Mouse (Mus musculus) forebrain, embryonic 11.5 days (tissue): ENCODE measurements around the gene Gprc5c. TPM values are rescaled to one million over a fixed set of nuclear protein-coding genes. Genes with fewer than 3 reads are reported as not detected.
A peak's percentile ranks its signal among the peaks of the same experiment; 100 is the strongest.

Experiments
- ATAC-seq: fragments of 200-750 bp; cut with Nextera tagmentation; replicated peaks from 2 replicates; pipeline ENCODE4 v1.8.0; 2017; ENCODE audit warnings: moderate TSS enrichment; ENCODE audit not compliant: low FRiP score
- DNase-seq: peaks from one replicate; pipeline ENCODE4 v3.0.0-alpha.2; 2017; ENCODE audit warnings: low spot score
- H3K27ac ChIP-seq: fragments of 300-500 bp; sonication (generic); 2 replicates; pipeline ENCODE4 v1.5.1; 2014; ENCODE audit warnings: low read depth, low read length
- H3K27me3 ChIP-seq: fragments of 300-500 bp; sonication (generic); 2 replicates; pipeline ENCODE4 v1.6.1; 2014; ENCODE audit warnings: mild to moderate bottlenecking, low read length, mixed read lengths; ENCODE audit not compliant: control insufficient read depth, insufficient read depth
- H3K36me3 ChIP-seq: fragments of 300-500 bp; sonication (generic); 2 replicates; pipeline ENCODE4 v1.6.1; 2014; ENCODE audit warnings: mild to moderate bottlenecking, low read length, moderate library complexity, mixed read lengths; ENCODE audit not compliant: control insufficient read depth, insufficient read depth
- H3K4me1 ChIP-seq: fragments of 300-500 bp; sonication (generic); replicated peaks from 2 replicates; pipeline ENCODE4 v1.6.1; 2014; ENCODE audit warnings: low read length, mixed read lengths; ENCODE audit not compliant: control insufficient read depth, insufficient read depth
- H3K4me2 ChIP-seq: fragments of 300-500 bp; sonication (generic); 2 replicates; pipeline ENCODE4 v1.6.1; 2014; ENCODE audit warnings: low read depth, mild to moderate bottlenecking, low read length, moderate library complexity, mixed read lengths; ENCODE audit not compliant: severe bottlenecking
- H3K4me3 ChIP-seq: fragments of 300-500 bp; sonication (generic); 2 replicates; pipeline ENCODE4 v1.5.1; 2014; ENCODE audit warnings: low read depth, low read length
- H3K9ac ChIP-seq: fragments of 300-500 bp; sonication (generic); 2 replicates; pipeline ENCODE4 v1.6.1; 2014; ENCODE audit warnings: low read length
- H3K9me3 ChIP-seq: fragments of 300-500 bp; sonication (generic); 2 replicates; pipeline ENCODE4 v1.6.1; 2016; ENCODE audit warnings: low read length, mixed read lengths; ENCODE audit not compliant: control insufficient read depth
- WGBS: fragments of 180-500 bp; shearing (Covaris S2); extraction: QIAGEN DNeasy Blood & Tissue Kit; methylation state at CpG from one replicate; pipeline ENCODE4 v1.1.7; 2014; 5-methylcytosine and 5-hydroxymethylcytosine counted together
- polyA plus RNA-seq: library from polyadenylated mRNA; unstranded; fragments of >200 nt; fragmentation: Nextera tagmentation; extraction: Ambion mirVana; gene quantifications from 2 replicates; pipeline ENCODE4 v1.2.1, GENCODE M21; 2014

Gprc5c gene
- polyA plus RNA-seq, 1 experiment from 2014 or later: 14.1 TPM

DNA sequence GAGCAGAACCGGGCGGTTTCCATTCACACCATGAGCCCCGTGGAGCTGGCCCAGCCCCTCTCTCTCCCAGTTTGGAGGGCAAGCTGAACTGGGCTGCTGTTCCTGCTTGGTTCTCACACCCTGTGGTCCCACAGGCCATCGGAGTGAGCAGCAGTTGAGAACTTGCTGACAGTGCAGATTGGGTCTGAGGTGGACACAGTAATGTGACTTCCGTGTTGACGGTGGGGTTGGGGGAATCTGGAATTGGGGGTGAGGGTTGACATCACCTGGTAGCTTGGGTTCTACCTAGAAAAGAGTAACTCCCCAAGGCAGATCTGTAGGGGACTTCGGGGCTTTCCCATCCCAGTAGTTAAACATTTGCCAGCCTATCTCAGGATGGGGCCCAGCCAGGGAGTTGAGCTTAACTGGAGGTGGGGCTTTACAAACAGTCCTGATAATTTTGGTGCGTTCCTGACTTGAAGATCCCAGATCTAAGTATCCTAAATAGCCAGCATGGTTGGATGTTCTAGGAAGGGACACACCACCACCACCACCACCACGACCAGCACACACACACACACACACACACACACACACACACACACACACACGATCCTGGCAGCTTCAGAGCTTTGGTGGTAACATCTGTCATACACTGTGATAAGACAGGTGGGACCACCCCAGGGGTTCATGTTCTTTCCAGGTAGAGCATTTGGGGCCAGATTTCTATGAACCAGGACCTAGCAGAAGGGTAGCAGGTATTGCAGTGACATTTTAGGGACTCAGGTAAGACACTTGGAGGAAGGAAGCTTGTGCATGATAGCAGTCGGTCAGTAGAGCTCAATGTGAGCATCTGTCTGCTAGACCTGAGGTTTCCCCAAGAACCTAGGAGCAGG lies 16.6 kb downstream of the Gprc5c start:
- ATAC-seq (no peak), DNase-seq (no peak)
- no peaks in the 10 kb centered on the region for H3K36me3 ChIP-seq
- H3K4me2 ChIP-seq: no peak overlapping the region
- H3K9me3 ChIP-seq: no peaks in the 10 kb centered on the region
- H3K9ac ChIP-seq: no peak overlapping the region
- 79% methylated on average over 11 of the region's 11 CpGs for WGBS
- H3K4me3 ChIP-seq: no peak overlapping the region
- H3K27ac ChIP-seq: no peak overlapping the region
- peaks cover 3% of the 10 kb centered on the region; the same call in 1 of the 2 replicates for H3K4me1 ChIP-seq
- no peaks in the 10 kb centered on the region for H3K27me3 ChIP-seq

GRCm38 (mm10) chr11:114868280-114868679 lies 17.3 kb downstream of the Gprc5c start:
- no peak for DNase-seq
- H3K27ac ChIP-seq: no peak overlapping the region
- ATAC-seq: no peak
- H3K9me3 ChIP-seq: no peaks in the 10 kb centered on the region
- H3K9ac ChIP-seq: no peak overlapping the region
- H3K36me3 ChIP-seq: no peaks in the 10 kb centered on the region
- no peak overlapping the region for H3K4me3 ChIP-seq
- no peak overlapping the region for H3K4me2 ChIP-seq
- no peaks in the 10 kb centered on the region for H3K27me3 ChIP-seq
- WGBS: 92% methylated on average over 12 of the region's 12 CpGs
- H3K4me1 ChIP-seq: peaks cover 10% of the 10 kb centered on the region

GRCm38 (mm10) chr11:114869787-114870186 lies 18.8 kb downstream of the Gprc5c start:
- H3K36me3 ChIP-seq: no peaks in the 10 kb centered on the region
- H3K9me3 ChIP-seq: no peaks in the 10 kb centered on the region
- no peak overlapping the region for H3K9ac ChIP-seq
- WGBS: 84% methylated on average over 1 of the region's 1 CpGs
- DNase-seq (no peak), ATAC-seq (no peak)
- no peak overlapping the region for H3K4me3 ChIP-seq
- H3K4me2 ChIP-seq: no peak overlapping the region
- H3K27me3 ChIP-seq: no peaks in the 10 kb centered on the region
- peaks cover 12% of the 10 kb centered on the region for H3K4me1 ChIP-seq
- H3K27ac ChIP-seq: no peak overlapping the region

GRCm38 (mm10) chr11:114871540-114871939 lies 20.6 kb downstream of the Gprc5c start:
- WGBS: 92% methylated on average over 2 of the region's 2 CpGs
- DNase-seq (no peak), ATAC-seq (no peak)
- Histone ChIP-seq H3K9me3 (no peaks in the 10 kb centered on the region), H3K27ac (no peak overlapping the region), H3K9ac (no peak overlapping the region), H3K27me3 (no peaks in the 10 kb centered on the region), H3K36me3 (no peaks in the 10 kb centered on the region), H3K4me3 (no peak overlapping the region), H3K4me1 (peaks cover 14% of the 10 kb centered on the region), H3K4me2 (no peak overlapping the region)

DNA sequence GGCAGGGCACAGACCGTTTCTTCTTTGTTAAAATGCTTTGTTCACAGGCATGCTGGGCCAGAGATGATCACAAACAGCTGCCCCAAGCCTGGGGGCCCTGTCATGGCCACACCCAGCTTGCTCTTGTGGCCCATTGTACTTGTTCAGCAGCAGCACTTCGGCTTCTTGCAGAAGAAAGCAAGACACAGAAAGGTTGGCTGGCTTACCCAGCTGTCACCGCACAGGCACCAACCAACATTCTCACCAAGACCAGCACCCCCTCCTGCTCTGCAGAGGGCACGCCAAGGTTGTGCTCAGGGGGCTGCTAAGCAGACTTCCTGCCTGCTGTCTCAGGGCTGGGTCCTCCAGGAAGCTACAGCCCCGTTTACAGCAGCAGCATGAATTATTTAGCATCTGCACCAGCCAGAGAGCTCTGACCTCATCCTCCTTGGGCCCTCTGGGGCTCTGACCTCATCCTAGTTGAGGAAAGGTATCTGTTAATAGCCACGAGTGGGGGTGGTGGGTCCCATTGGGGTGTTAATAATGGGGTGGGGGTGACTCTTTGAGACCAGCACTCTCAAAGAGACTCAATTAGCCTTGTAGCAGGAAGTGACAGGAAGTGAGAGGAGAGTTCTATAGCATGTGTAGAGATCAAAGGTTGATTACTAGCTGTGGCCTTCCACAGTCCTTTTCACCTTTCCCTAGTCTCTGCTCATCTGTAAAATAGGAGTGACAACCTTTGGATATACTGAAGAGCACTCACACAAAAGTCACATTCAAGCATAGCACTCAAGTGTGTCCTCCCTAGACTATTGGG lies 22.3 kb downstream of the Gprc5c start:
- Histone ChIP-seq H3K36me3 (no peaks in the 10 kb centered on the region), H3K9ac (peak overlapping the region; percentile 32), H3K4me3 (no peak overlapping the region), H3K27ac (no peak overlapping the region), H3K4me2 (no peak overlapping the region), H3K4me1 (peaks cover 14% of the 10 kb centered on the region), H3K27me3 (no peaks in the 10 kb centered on the region), H3K9me3 (no peaks in the 10 kb centered on the region)
- DNase-seq (no peak), ATAC-seq (no peak)
- 21% methylated on average over 6 of the region's 6 CpGs for WGBS

GRCm38 (mm10) chr11:114874226-114875145 lies 23.5 kb downstream of the Gprc5c start:
- Histone ChIP-seq H3K27me3 (no peaks in the 10 kb centered on the region), H3K4me1 (peaks cover 14% of the 10 kb centered on the region), H3K9ac (no peak overlapping the region), H3K4me3 (no peak overlapping the region), H3K36me3 (no peaks in the 10 kb centered on the region), H3K27ac (no peak overlapping the region), H3K4me2 (no peak overlapping the region), H3K9me3 (no peaks in the 10 kb centered on the region)
- DNase-seq (no peak), ATAC-seq (no peak)
- WGBS: 58% methylated on average over 9 of the region's 9 CpGs

GRCm38 (mm10) chr11:114875301-114875801 lies 24.4 kb downstream of the Gprc5c start:
- 12% methylated on average over 9 of the region's 9 CpGs for whole genome bisulfite sequencing
- Histone ChIP-seq H3K36me3 (no peaks in the 10 kb centered on the region), H3K27me3 (no peaks in the 10 kb centered on the region), H3K4me1 (peaks cover 14% of the 10 kb centered on the region), H3K27ac (no peak overlapping the region), H3K4me3 (no peak overlapping the region), H3K9me3 (no peaks in the 10 kb centered on the region), H3K4me2 (no peak overlapping the region), H3K9ac (no peak overlapping the region)
- DNase-seq (no peak), ATAC-seq (no peak)

DNA sequence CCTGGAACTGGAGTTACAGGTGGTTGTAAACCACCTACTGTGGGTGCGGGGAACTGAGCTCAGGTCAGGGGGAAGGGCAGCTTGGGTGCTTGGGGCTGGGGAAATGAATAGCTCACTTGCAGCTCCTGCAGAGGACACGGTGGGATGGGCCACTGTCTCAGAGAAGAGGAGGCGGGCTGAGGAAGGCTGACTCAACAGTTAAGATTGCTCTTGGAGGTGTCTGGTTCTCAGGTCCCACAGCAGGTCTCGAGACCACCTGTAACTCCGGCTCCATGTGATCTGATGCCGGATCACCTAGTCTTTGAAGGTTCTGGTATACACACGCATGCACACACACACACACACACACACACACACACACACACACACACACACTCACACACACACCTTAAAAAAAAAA lies 25.2 kb downstream of the Gprc5c start:
- 51% methylated on average over 7 of the region's 7 CpGs for WGBS
- H3K4me2 ChIP-seq: no peak overlapping the region
- H3K9me3 ChIP-seq: no peaks in the 10 kb centered on the region
- H3K4me3 ChIP-seq: no peak overlapping the region
- H3K9ac ChIP-seq: no peak overlapping the region
- no peak overlapping the region for H3K27ac ChIP-seq
- no peak for ATAC-seq
- H3K27me3 ChIP-seq: no peaks in the 10 kb centered on the region
- no peaks in the 10 kb centered on the region for H3K36me3 ChIP-seq
- no peak for DNase-seq
- peaks cover 14% of the 10 kb centered on the region for H3K4me1 ChIP-seq
